Mouse (Mus musculus) frontal cortex, postnatal 14 days (tissue): Measurements from ENCODE around the gene 4930467E23Rik.
A peak's percentile ranks its signal among the peaks of the same experiment; 100 is the strongest.
"Not testable (repeated sequence)": the region's sequence is repeated elsewhere in the genome, so short reads cannot be mapped to it uniquely, and the experiment has no call there.

ENCODE experiments used
- DNase-seq, 2 experiments: peaks; one replicate each; pipeline ENCODE4 v3.0.0; 2022; ENCODE audit warnings: low spot score in 2 of 2

Gene 4930467E23Rik

DNA sequence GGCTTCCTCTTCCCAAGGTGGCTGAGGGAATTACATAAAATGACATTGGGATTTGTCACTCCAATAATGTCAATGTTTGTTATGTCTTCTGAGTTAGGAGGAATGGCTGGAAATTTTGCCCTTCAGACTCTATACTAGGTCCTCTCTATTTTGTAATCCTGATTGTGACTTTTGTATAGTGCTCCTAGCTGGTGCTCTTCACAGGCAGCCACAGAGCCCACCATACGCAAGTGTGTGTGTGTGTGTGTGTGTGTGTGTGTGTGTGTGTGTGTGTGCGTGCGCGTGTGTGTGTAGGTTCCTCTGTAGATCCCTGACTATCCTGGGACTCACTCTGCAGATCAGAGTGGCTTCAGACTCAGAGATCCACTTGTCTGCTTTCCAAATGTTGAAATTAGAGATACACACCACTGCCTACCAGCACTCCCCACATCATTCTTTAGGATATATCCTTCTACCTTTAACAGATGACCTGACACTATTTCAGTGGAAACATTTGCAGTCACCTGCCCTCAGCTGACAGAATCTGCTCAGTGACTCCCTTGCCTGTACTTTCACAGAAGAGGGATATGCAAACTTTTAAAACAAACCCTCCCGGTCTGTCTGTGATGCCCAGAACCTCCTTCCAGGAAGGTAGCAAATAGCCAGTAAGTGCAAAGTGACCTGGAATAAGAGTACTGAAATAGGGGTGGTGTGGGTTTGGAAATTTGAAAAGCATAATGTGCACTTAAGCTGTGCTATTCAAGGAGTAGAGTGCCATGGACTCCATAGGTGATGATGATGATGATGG is 52.1 kb downstream of the 4930467E23Rik start:
- DNase-seq: not testable (repeated sequence)

- not testable (repeated sequence) for DNase-seq
These were observed 53.4 kb downstream of the 4930467E23Rik start for GRCm38 (mm10) chr8:19782736-19783135.

- DNase-seq: not testable (repeated sequence)
These were observed 54.5 kb downstream of the 4930467E23Rik start for GRCm38 (mm10) chr8:19783860-19784259.

- peak; percentile 100 for DNase-seq
These were observed 55.4 kb downstream of the 4930467E23Rik start for GRCm38 (mm10) chr8:19784554-19785364.

GRCm38 (mm10) chr8:19792696-19793095 is 63.3 kb downstream of the 4930467E23Rik start:
- DNase-seq: not testable (repeated sequence)
